Mouse (Mus musculus) forebrain, postnatal 0 days (tissue): ENCODE data around the gene Ankrd33. TPM values are rescaled to one million over a fixed set of nuclear protein-coding genes. Genes with fewer than 3 reads are reported as not detected.

Source experiments
- ATAC-seq: fragments of 200-750 bp; cut with Nextera tagmentation; 2 replicates; pipeline ENCODE4 v1.8.0; 2017; ENCODE audit warnings: mild to moderate bottlenecking, moderate library complexity
- DNase-seq: peaks from one replicate; pipeline ENCODE4 v3.0.0-alpha.2; 2015
- H3K27ac ChIP-seq: fragments of 300-500 bp; sonication (generic); 2 replicates; pipeline ENCODE4 v1.5.1; 2014; ENCODE audit warnings: low read depth, mild to moderate bottlenecking, antibody characterized with exemption, low read length, moderate library complexity, mixed read lengths
- H3K27me3 ChIP-seq: fragments of 300-500 bp; sonication (generic); 2 replicates; pipeline ENCODE4 v1.6.1; 2014; ENCODE audit warnings: mild to moderate bottlenecking, low read length, mixed read lengths; ENCODE audit not compliant: insufficient read depth
- H3K36me3 ChIP-seq: fragments of 300-500 bp; sonication (generic); 2 replicates; pipeline ENCODE4 v1.6.1; 2014; ENCODE audit warnings: mild to moderate bottlenecking, moderate library complexity; ENCODE audit not compliant: insufficient read depth
- H3K4me1 ChIP-seq: fragments of 300-500 bp; sonication (generic); 2 replicates; pipeline ENCODE4 v1.6.1; 2014; ENCODE audit warnings: antibody characterized with exemption; ENCODE audit not compliant: insufficient read depth
- H3K4me2 ChIP-seq: fragments of 300-500 bp; sonication (generic); 2 replicates; pipeline ENCODE4 v1.6.1; 2014; ENCODE audit warnings: low read depth, mild to moderate bottlenecking, moderate library complexity
- H3K4me3 ChIP-seq: fragments of 300-500 bp; sonication (generic); 2 replicates; pipeline ENCODE4 v1.5.1; 2014; ENCODE audit warnings: low read depth, low read length, mixed read lengths
- H3K9ac ChIP-seq: fragments of 300-500 bp; sonication (generic); 2 replicates; pipeline ENCODE4 v1.6.1; 2014; ENCODE audit warnings: mild to moderate bottlenecking
- H3K9me3 ChIP-seq: fragments of 300-500 bp; sonication (generic); 2 replicates; pipeline ENCODE4 v1.6.1; 2016; ENCODE audit warnings: low read length
- CTCF ChIP-seq: sonication (generic); IDR thresholded peaks from 2 replicates; pipeline ENCODE4 v1.5.1; 2016; ENCODE audit warnings: antibody characterized with exemption, control low read depth, low read depth
- WGBS: fragments of 180-500 bp; shearing (Covaris S2); extraction: QIAGEN DNeasy Blood & Tissue Kit; methylation state at CpG from one replicate; pipeline ENCODE4 v1.1.7; 2014; 5-methylcytosine and 5-hydroxymethylcytosine counted together
- polyA plus RNA-seq: library from polyadenylated mRNA; unstranded; fragments of >200 nt; fragmentation: Nextera tagmentation; extraction: Ambion mirVana; gene quantifications from 2 replicates; pipeline ENCODE4 v1.2.1, GENCODE M21; 2015
- total RNA-seq: library from RNA; depleted of rRNA; stranded (reverse); fragments of >200 nt; gene quantifications from 2 replicates; pipeline ENCODE4 v1.2.3, GENCODE M21; 2014; rRNA removed

Gene Ankrd33
- total and polyA plus RNA-seq, 2 experiments from 2014 or later = not detected

- 72% methylated on average over 16 of the region's 16 CpGs for WGBS
These were observed 50.3 kb downstream of the Ankrd33 start for GRCm38 (mm10) chr15:101165658-101166437.

GRCm38 (mm10) chr15:101167553-101167952, 52.0 kb downstream of the Ankrd33 start:
- H3K4me2 ChIP-seq = no peak overlapping the region
- H3K9me3 ChIP-seq = no peaks in the 10 kb centered on the region
- 64% methylated on average over 11 of the region's 11 CpGs for WGBS
- H3K4me1 ChIP-seq = peaks cover 7% of the 10 kb centered on the region
- H3K9ac ChIP-seq = no peak overlapping the region
- no peaks in the 10 kb centered on the region for H3K27me3 ChIP-seq
- ATAC-seq = no peak
- no peak overlapping the region for H3K27ac ChIP-seq
- no peaks in the 10 kb centered on the region for H3K36me3 ChIP-seq
- H3K4me3 ChIP-seq = no peak overlapping the region
- no peak for DNase-seq
- TF ChIP-seq CTCF = no peak

More at GRCm38 (mm10) chr15:101165658-101166437, 50.3 kb downstream of the Ankrd33 start:
- no peak overlapping the region for H3K4me3 ChIP-seq
- H3K9ac ChIP-seq = no peak overlapping the region
- ATAC-seq (no peak), DNase-seq (no peak)
- no peaks in the 10 kb centered on the region for H3K9me3 ChIP-seq
- no peaks in the 10 kb centered on the region for H3K27me3 ChIP-seq
- TF ChIP-seq CTCF = no peak
- H3K4me2 ChIP-seq = no peak overlapping the region
- H3K4me1 ChIP-seq = peaks cover 17% of the 10 kb centered on the region
- H3K27ac ChIP-seq = no peak overlapping the region
- no peaks in the 10 kb centered on the region for H3K36me3 ChIP-seq

Other genes starting within 250 kb of the Ankrd33 start
- gene Scn8a, start 245.9 kb upstream of the Ankrd33 start, total RNA-seq = 22.1 and 26.9 TPM in 2 replicates
- gene Scn8a, start 245.9 kb upstream of the Ankrd33 start, polyA plus RNA-seq = 11.7 and 15.5 TPM in 2 replicates
- not detected in 2 replicates for gene Gm47841, start 68.4 kb upstream of the Ankrd33 start, total RNA-seq
- not detected in 2 replicates for gene Gm47841, start 68.4 kb upstream of the Ankrd33 start, polyA plus RNA-seq
- 0.85 and 1.3 TPM in 2 replicates for gene Fignl2, start 37.2 kb upstream of the Ankrd33 start, total RNA-seq
- 0.06 TPM in 1 of 2 replicates, not detected in the other for gene Fignl2, start 37.2 kb upstream of the Ankrd33 start, polyA plus RNA-seq
- gene Acvrl1, start 12.8 kb downstream of the Ankrd33 start, total RNA-seq = 8.7 and 10.7 TPM in 2 replicates
- gene Acvrl1, start 12.8 kb downstream of the Ankrd33 start, polyA plus RNA-seq = 5.8 and 6.0 TPM in 2 replicates
- 74.2 and 80.4 TPM in 2 replicates for gene Acvr1b, start 58.3 kb downstream of the Ankrd33 start, total RNA-seq
- 13.2 and 17.4 TPM in 2 replicates for gene Acvr1b, start 58.3 kb downstream of the Ankrd33 start, polyA plus RNA-seq
- gene Grasp, start 108.4 kb downstream of the Ankrd33 start, total RNA-seq = 8.8 and 11.1 TPM in 2 replicates
- gene Grasp, start 108.4 kb downstream of the Ankrd33 start, polyA plus RNA-seq = 3.3 and 3.4 TPM in 2 replicates
- gene Nr4a1, start 138.5 kb downstream of the Ankrd33 start, total RNA-seq = 8.9 and 9.6 TPM in 2 replicates
- gene Nr4a1, start 138.5 kb downstream of the Ankrd33 start, polyA plus RNA-seq = 8.5 and 9.0 TPM in 2 replicates
- gene Atg101, start 168.5 kb downstream of the Ankrd33 start, total RNA-seq = 56.3 and 60.0 TPM in 2 replicates
- gene Atg101, start 168.5 kb downstream of the Ankrd33 start, polyA plus RNA-seq = 81.3 and 94.4 TPM in 2 replicates
- gene 6030408B16Rik, start 177.5 kb downstream of the Ankrd33 start, total RNA-seq = 0.54 and 1.00 TPM in 2 replicates
- 0.30 and 0.77 TPM in 2 replicates for gene 6030408B16Rik, start 177.5 kb downstream of the Ankrd33 start, polyA plus RNA-seq